Mouse (Mus musculus) embryonic facial prominence, embryonic 10.5 days (tissue): ENCODE data around the gene Ttc28. TPM values are rescaled to one million over a fixed set of nuclear protein-coding genes. Genes with fewer than 3 reads are reported as not detected.

Source experiments
- DNase-seq: peaks from one replicate; pipeline ENCODE4 v3.0.0-alpha.2; 2017; ENCODE audit warnings: low spot score
- H3K27ac ChIP-seq: fragments of 300-500 bp; sonication (generic); replicated peaks from 2 replicates; pipeline ENCODE4 v1.5.1; 2016; ENCODE audit warnings: mild to moderate bottlenecking
- H3K27me3 ChIP-seq: fragments of 300-500 bp; sonication (generic); replicated peaks from 2 replicates; pipeline ENCODE4 v1.6.1; 2016; ENCODE audit warnings: low read depth, mild to moderate bottlenecking; ENCODE audit not compliant: poor library complexity, severe bottlenecking
- H3K36me3 ChIP-seq: fragments of 300-500 bp; sonication (generic); replicated peaks from 2 replicates; pipeline ENCODE4 v1.6.1; 2016; ENCODE audit warnings: mild to moderate bottlenecking, moderate library complexity
- H3K4me1 ChIP-seq: fragments of 300-500 bp; sonication (generic); 2 replicates; pipeline ENCODE4 v1.6.1; 2016
- H3K4me3 ChIP-seq: fragments of 300-500 bp; sonication (generic); 2 replicates; pipeline ENCODE4 v1.5.1; 2016; ENCODE audit warnings: mild to moderate bottlenecking, moderate library complexity
- H3K9me3 ChIP-seq: fragments of 300-500 bp; sonication (generic); 2 replicates; pipeline ENCODE4 v1.6.1; 2016; ENCODE audit warnings: mild to moderate bottlenecking
- WGBS: fragments of 180-500 bp; shearing (Covaris S2); methylation state at CpG from one replicate; pipeline ENCODE4 v1.1.7; 2016; 5-methylcytosine and 5-hydroxymethylcytosine counted together
- polyA plus RNA-seq: library from polyadenylated mRNA; unstranded; fragments of >200 nt; fragmentation: Nextera tagmentation; extraction: Ambion mirVana; gene quantifications from 2 replicates; pipeline ENCODE4 v1.2.1, GENCODE M21; 2016

Gene Ttc28
- polyA plus RNA-seq, 1 experiment from 2014 or later, result 12.8 TPM

DNA sequence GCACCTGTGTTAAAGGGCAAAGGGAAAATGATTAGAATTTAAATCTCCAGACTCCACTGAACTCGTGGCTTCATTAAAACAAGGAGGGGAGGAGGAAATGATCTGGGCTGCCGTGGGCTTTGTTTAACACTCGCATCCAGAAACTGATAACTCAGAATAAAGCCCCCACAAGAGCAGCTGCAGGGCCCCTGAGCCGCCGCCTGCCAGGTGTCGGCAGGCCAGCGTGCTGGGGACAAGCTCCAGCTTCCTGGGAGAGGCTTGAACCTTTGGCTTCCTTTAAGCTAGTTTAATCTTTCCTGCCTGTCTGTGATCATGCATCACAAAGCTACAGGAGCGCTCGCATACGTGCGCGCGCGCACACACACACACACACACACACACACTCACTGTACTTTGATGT is 145.9 kb downstream of the Ttc28 start:
- Histone ChIP-seq H3K4me3 (no peak overlapping the region), H3K36me3 (no peaks in the 10 kb centered on the region), H3K27me3 (no peaks in the 10 kb centered on the region), H3K9me3 (no peaks in the 10 kb centered on the region), H3K27ac (peak overlapping the region; percentile 57; the same call in 1 of the 2 replicates), H3K4me1 (peaks cover 62% of the 10 kb centered on the region)
- 57% methylated on average over 14 of the region's 14 CpGs for WGBS
- DNase-seq, result peak; percentile 36

- Histone ChIP-seq H3K27ac (no peak overlapping the region), H3K36me3 (no peaks in the 10 kb centered on the region; the same call in 1 of the 2 replicates), H3K9me3 (no peaks in the 10 kb centered on the region), H3K27me3 (no peaks in the 10 kb centered on the region), H3K4me1 (peaks cover 62% of the 10 kb centered on the region), H3K4me3 (no peak overlapping the region)
- 64% methylated on average over 8 of the region's 8 CpGs for WGBS
- no peak for DNase-seq
Measured at GRCm38 (mm10) chr5:111026209-111026608, 146.6 kb downstream of the Ttc28 start.

DNA sequence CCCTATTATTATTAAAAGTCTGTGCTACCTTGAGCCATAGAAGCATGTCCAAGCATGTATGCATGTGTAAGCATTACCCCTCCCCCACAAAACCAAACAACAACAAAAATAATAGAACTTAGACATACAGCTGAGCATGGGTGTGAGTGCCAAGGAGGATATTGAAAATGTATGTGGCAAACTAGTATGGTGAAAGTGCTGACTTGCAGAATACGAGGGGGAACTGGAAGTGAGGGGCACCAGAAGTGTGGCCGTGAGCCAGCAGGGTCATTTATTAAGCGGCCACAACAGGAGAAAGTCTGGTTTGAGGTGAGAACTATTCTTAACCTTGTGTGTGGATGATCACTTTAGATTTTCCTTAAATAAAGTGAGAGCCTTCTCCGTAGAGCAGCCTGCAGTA is 148.7 kb downstream of the Ttc28 start:
- WGBS, result 64% methylated on average over 4 of the region's 4 CpGs
- H3K4me3 ChIP-seq, result no peak overlapping the region
- H3K9me3 ChIP-seq, result no peaks in the 10 kb centered on the region
- H3K36me3 ChIP-seq, result no peaks in the 10 kb centered on the region; the same call in 1 of the 2 replicates
- H3K27ac ChIP-seq, result no peak overlapping the region
- H3K27me3 ChIP-seq, result no peaks in the 10 kb centered on the region
- DNase-seq, result no peak
- peaks cover 58% of the 10 kb centered on the region for H3K4me1 ChIP-seq

DNA sequence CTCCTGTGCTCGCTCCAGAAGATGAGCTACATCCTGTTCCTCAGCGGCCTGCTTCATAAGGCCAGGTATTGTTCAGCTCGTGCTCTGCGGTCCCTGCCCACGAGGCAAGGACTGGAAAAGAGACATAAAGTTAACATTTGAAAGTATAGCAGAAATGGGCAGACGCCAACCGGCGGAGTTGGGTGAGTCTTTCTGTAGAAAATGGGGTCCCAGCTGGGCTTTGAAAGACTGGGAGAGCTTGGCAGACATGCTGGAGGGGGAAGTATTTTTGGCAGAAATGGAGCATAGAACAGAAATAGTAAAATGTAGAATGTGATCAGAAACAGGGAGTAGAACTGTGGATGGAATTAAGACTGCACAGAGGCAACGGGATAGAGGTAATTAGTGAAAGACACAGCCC is 149.3 kb downstream of the Ttc28 start:
- Histone ChIP-seq H3K36me3 (peaks cover under 1% of the 10 kb centered on the region; the same call in 1 of the 2 replicates), H3K4me1 (peaks cover 52% of the 10 kb centered on the region), H3K27ac (no peak overlapping the region), H3K27me3 (no peaks in the 10 kb centered on the region), H3K9me3 (no peaks in the 10 kb centered on the region), H3K4me3 (no peak overlapping the region)
- DNase-seq, result no peak
- 72% methylated on average over 9 of the region's 9 CpGs for WGBS

GRCm38 (mm10) chr5:111032687-111033295 is 153.2 kb downstream of the Ttc28 start:
- Histone ChIP-seq H3K27ac (no peak overlapping the region), H3K4me3 (no peak overlapping the region), H3K4me1 (peaks cover 28% of the 10 kb centered on the region), H3K9me3 (no peaks in the 10 kb centered on the region), H3K36me3 (peaks cover 6% of the 10 kb centered on the region), H3K27me3 (no peaks in the 10 kb centered on the region)
- WGBS, result 81% methylated on average over 10 of the region's 10 CpGs
- DNase-seq, result no peak

DNA sequence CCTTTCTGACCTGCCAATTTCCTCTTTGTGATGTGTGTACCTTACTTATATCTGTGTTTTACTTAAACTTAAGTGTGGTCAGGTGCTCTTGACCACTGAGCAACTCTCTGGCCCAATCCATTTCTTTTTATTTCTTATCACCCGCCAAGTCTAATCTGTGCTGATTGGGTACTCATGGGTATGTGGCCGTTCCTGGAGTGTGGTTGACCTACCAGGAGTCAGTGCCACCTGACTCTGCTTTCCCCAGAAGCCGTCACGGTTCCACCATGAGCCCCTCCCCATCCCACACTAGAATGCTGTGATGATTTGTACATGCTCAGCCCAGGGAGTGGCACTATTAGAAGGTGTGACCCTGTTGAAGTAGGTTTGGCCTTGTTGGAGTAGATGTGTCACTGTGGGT is 153.9 kb downstream of the Ttc28 start:
- H3K27ac ChIP-seq, result no peak overlapping the region
- 91% methylated on average over 4 of the region's 4 CpGs for WGBS
- peaks cover 6% of the 10 kb centered on the region for H3K36me3 ChIP-seq
- H3K4me1 ChIP-seq, result peaks cover 21% of the 10 kb centered on the region
- H3K27me3 ChIP-seq, result no peaks in the 10 kb centered on the region
- no peak overlapping the region for H3K4me3 ChIP-seq
- DNase-seq, result no peak
- H3K9me3 ChIP-seq, result no peaks in the 10 kb centered on the region

- H3K9me3 ChIP-seq, result no peaks in the 10 kb centered on the region
- no peak overlapping the region for H3K4me3 ChIP-seq
- WGBS, result 86% methylated on average over 7 of the region's 7 CpGs
- H3K4me1 ChIP-seq, result peaks cover 30% of the 10 kb centered on the region
- DNase-seq, result no peak
- H3K27ac ChIP-seq, result no peak overlapping the region
- H3K36me3 ChIP-seq, result peaks cover 6% of the 10 kb centered on the region
- H3K27me3 ChIP-seq, result no peaks in the 10 kb centered on the region
Measured at GRCm38 (mm10) chr5:111037123-111037748, 157.6 kb downstream of the Ttc28 start.

GRCm38 (mm10) chr5:111039771-111040170 is 160.2 kb downstream of the Ttc28 start:
- Histone ChIP-seq H3K4me1 (peaks cover 52% of the 10 kb centered on the region), H3K27ac (no peak overlapping the region; the same call in 1 of the 2 replicates), H3K4me3 (no peak overlapping the region), H3K36me3 (no peaks in the 10 kb centered on the region), H3K27me3 (no peaks in the 10 kb centered on the region), H3K9me3 (no peaks in the 10 kb centered on the region)
- no peak for DNase-seq
- 70% methylated on average over 6 of the region's 6 CpGs for WGBS

- DNase-seq, result no peak
- Histone ChIP-seq H3K36me3 (no peaks in the 10 kb centered on the region), H3K4me3 (no peak overlapping the region), H3K4me1 (peaks cover 61% of the 10 kb centered on the region), H3K27me3 (no peaks in the 10 kb centered on the region), H3K9me3 (no peaks in the 10 kb centered on the region), H3K27ac (no peak overlapping the region)
- 83% methylated on average over 5 of the region's 5 CpGs for WGBS
Measured at GRCm38 (mm10) chr5:111041952-111042351, 162.3 kb downstream of the Ttc28 start.

GRCm38 (mm10) chr5:111044193-111044592 is 164.6 kb downstream of the Ttc28 start:
- Histone ChIP-seq H3K36me3 (no peaks in the 10 kb centered on the region), H3K9me3 (no peaks in the 10 kb centered on the region), H3K4me3 (no peak overlapping the region), H3K27me3 (no peaks in the 10 kb centered on the region), H3K4me1 (peaks cover 73% of the 10 kb centered on the region), H3K27ac (no peak overlapping the region)
- WGBS, result 30% methylated on average over 7 of the region's 7 CpGs
- no peak for DNase-seq

DNA sequence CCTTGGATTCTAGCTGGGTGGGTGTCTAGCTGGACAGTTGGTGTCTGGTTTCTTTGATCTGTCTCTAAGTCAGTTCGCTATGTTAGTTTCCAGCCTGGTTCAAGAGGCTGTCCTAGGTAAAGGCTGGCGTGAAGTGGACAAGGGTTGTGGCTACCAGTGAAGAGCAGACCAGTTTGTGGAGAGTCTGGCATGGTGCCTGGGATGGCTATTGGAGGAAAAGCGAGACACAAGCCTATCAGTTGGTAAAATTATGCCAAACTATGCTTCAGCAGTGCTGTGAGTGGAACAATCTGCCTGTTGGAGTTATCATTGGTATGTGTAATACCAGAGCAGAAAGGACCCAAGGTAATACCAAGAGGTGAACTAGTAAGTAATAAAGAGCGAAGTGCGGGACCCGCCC is 166.8 kb downstream of the Ttc28 start:
- DNase-seq, result no peak
- H3K4me3 ChIP-seq, result no peak overlapping the region
- H3K36me3 ChIP-seq, result no peaks in the 10 kb centered on the region
- no peak overlapping the region for H3K27ac ChIP-seq
- WGBS, result 94% methylated on average over 6 of the region's 6 CpGs
- H3K4me1 ChIP-seq, result peaks cover 67% of the 10 kb centered on the region
- no peaks in the 10 kb centered on the region for H3K9me3 ChIP-seq
- H3K27me3 ChIP-seq, result no peaks in the 10 kb centered on the region

GRCm38 (mm10) chr5:111046841-111047476 is 167.4 kb downstream of the Ttc28 start:
- H3K36me3 ChIP-seq, result no peaks in the 10 kb centered on the region
- H3K9me3 ChIP-seq, result no peaks in the 10 kb centered on the region
- H3K4me3 ChIP-seq, result no peak overlapping the region
- H3K4me1 ChIP-seq, result peaks cover 62% of the 10 kb centered on the region
- H3K27me3 ChIP-seq, result no peaks in the 10 kb centered on the region
- DNase-seq, result no peak
- 75% methylated on average over 14 of the region's 14 CpGs for WGBS
- no peak overlapping the region for H3K27ac ChIP-seq

DNA sequence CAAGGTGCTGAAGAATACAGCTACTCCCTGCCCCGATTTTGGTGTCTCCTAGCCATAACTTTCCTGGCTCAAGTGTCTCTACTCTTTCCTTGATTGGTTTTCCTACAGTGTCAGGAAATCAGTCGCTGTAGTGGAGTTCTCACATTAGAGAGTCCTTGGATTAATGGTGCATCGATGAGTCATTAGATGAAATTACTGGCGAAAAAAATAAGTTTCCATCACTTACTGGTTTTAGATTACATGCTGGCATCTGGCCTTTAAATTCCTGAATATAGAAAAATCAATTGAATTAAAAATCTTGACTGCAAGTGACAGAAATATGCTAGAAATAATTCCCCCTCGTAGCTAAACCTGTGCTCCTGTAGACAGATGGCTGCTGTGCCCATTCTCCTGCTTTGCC is 168.4 kb downstream of the Ttc28 start:
- Histone ChIP-seq H3K9me3 (no peaks in the 10 kb centered on the region), H3K27ac (no peak overlapping the region), H3K36me3 (no peaks in the 10 kb centered on the region), H3K27me3 (no peaks in the 10 kb centered on the region), H3K4me3 (no peak overlapping the region), H3K4me1 (peaks cover 56% of the 10 kb centered on the region)
- WGBS, result 87% methylated on average over 5 of the region's 5 CpGs
- no peak for DNase-seq
